Mouse (Mus musculus): Measurements from ENCODE around the gene Tbpl2. TPM values are rescaled to one million over a fixed set of nuclear protein-coding genes. Genes with fewer than 3 reads are reported as not detected.

Gene Tbpl2
- polyA plus RNA-seq, 1 experiment from 2014 or later: not detected

GRCm38 (mm10) chr2:24047551-24048479 lies 48.6 kb downstream of the Tbpl2 start:
- no peaks in the 10 kb centered on the region for H3K9me3 ChIP-seq (replicated peaks; ENCODE audit: control insufficient read depth, low read length)
- ATAC-seq (replicated peaks; ENCODE audit: insufficient number of reproducible peaks, low FRiP score, low TSS enrichment, low read depth): 0 out of 2 replicates have a peak, but pooled peaks have one; percentile 48
- no peak for DNase-seq (ENCODE audit: low spot score)
- no peaks in the 10 kb centered on the region for H3K27me3 ChIP-seq (ENCODE audit: control insufficient read depth, insufficient read depth, low read length)
- no peaks in the 10 kb centered on the region for H3K4me1 ChIP-seq (ENCODE audit: control insufficient read depth, insufficient read depth, low read length)
- H3K27ac ChIP-seq (replicated peaks; ENCODE audit: low read depth, low read length): no peak overlapping the region
- peak overlapping the region; percentile 32; the same call in 1 of the 2 replicates for H3K9ac ChIP-seq (replicated peaks; ENCODE audit: low read length)
- WGBS: 55% methylated on average over 6 of the region's 6 CpGs
- peak overlapping the region; percentile 44 for H3K4me2 ChIP-seq (ENCODE audit: low read depth, low read length)
- no peaks in the 10 kb centered on the region for H3K36me3 ChIP-seq (replicated peaks; ENCODE audit: control insufficient read depth, insufficient read depth, low read depth, low read length)
- no peak overlapping the region; the same call in 1 of the 2 replicates for H3K4me3 ChIP-seq (ENCODE audit: low read depth, low read length)

DNA sequence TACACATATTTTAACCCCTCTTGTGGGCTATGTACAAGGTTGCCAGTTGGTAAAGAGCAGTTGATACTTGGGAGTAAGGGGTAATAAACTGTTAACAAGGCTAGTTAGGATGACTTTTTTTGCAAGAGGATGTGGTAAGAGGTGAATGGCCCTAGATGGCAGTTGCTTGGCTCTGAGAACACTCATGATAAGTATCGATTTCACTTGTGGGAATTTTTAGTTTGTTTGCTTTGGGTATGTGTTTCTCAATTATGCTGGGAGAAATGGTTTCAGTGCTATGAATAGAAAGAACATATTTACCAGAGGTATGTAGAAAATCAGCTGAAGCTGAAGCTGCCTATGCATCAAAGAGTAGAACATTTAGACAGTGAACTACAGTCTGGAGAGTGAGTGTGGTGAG lies 53.5 kb downstream of the Tbpl2 start:
- DNase-seq (ENCODE audit: low spot score) (no peak), ATAC-seq (replicated peaks; ENCODE audit: insufficient number of reproducible peaks, low FRiP score, low TSS enrichment, low read depth) (no peak)
- Histone ChIP-seq H3K4me1 (ENCODE audit: control insufficient read depth, insufficient read depth, low read length) (no peaks in the 10 kb centered on the region), H3K9me3 (replicated peaks; ENCODE audit: control insufficient read depth, low read length) (no peaks in the 10 kb centered on the region), H3K27me3 (ENCODE audit: control insufficient read depth, insufficient read depth, low read length) (no peaks in the 10 kb centered on the region), H3K36me3 (replicated peaks; ENCODE audit: control insufficient read depth, insufficient read depth, low read depth, low read length) (no peaks in the 10 kb centered on the region), H3K4me3 (ENCODE audit: low read depth, low read length) (no peak overlapping the region), H3K27ac (replicated peaks; ENCODE audit: low read depth, low read length) (no peak overlapping the region), H3K9ac (replicated peaks; ENCODE audit: low read length) (no peak overlapping the region), H3K4me2 (ENCODE audit: low read depth, low read length) (no peak overlapping the region)
- WGBS: 93% methylated on average over 1 of the region's 1 CpGs

- Histone ChIP-seq H3K27me3 (ENCODE audit: control insufficient read depth, insufficient read depth, low read length) (no peaks in the 10 kb centered on the region), H3K27ac (replicated peaks; ENCODE audit: low read depth, low read length) (no peak overlapping the region), H3K36me3 (replicated peaks; ENCODE audit: control insufficient read depth, insufficient read depth, low read depth, low read length) (no peaks in the 10 kb centered on the region), H3K4me3 (ENCODE audit: low read depth, low read length) (no peak overlapping the region), H3K4me1 (ENCODE audit: control insufficient read depth, insufficient read depth, low read length) (no peaks in the 10 kb centered on the region), H3K9ac (replicated peaks; ENCODE audit: low read length) (no peak overlapping the region), H3K4me2 (ENCODE audit: low read depth, low read length) (no peak overlapping the region), H3K9me3 (replicated peaks; ENCODE audit: control insufficient read depth, low read length) (no peaks in the 10 kb centered on the region)
- 87% methylated on average over 1 of the region's 1 CpGs for WGBS
- ATAC-seq (replicated peaks; ENCODE audit: insufficient number of reproducible peaks, low FRiP score, low TSS enrichment, low read depth) (no peak), DNase-seq (ENCODE audit: low spot score) (no peak)
Measured at GRCm38 (mm10) chr2:24040531-24040930, 55.9 kb downstream of the Tbpl2 start.

Other genes with a start within 250 kb of the Tbpl2 start
- gene Hnmt, start 47.2 kb downstream of the Tbpl2 start, polyA plus RNA-seq (2014; fragmentation: Nextera tagmentation; extraction: Ambion mirVana): 2.1 and 2.3 TPM in 2 replicates
- gene Il1f8, start 56.6 kb upstream of the Tbpl2 start, polyA plus RNA-seq (2014; fragmentation: Nextera tagmentation; extraction: Ambion mirVana): not detected in 2 replicates
- gene Il1f9, start 89.9 kb upstream of the Tbpl2 start, polyA plus RNA-seq (2014; fragmentation: Nextera tagmentation; extraction: Ambion mirVana): not detected in 2 replicates
- gene Il1f6, start 118.8 kb upstream of the Tbpl2 start, polyA plus RNA-seq (2014; fragmentation: Nextera tagmentation; extraction: Ambion mirVana): not detected in 2 replicates
- 0.20 TPM in 1 of 2 replicates, not detected in the other for gene Il1f5, start 180.4 kb upstream of the Tbpl2 start, polyA plus RNA-seq (2014; fragmentation: Nextera tagmentation; extraction: Ambion mirVana)
- not detected in 2 replicates for gene Il1f10, start 194.6 kb upstream of the Tbpl2 start, polyA plus RNA-seq (2014; fragmentation: Nextera tagmentation; extraction: Ambion mirVana)
- gene Il1rn, start 240.3 kb upstream of the Tbpl2 start, polyA plus RNA-seq (2014; fragmentation: Nextera tagmentation; extraction: Ambion mirVana): not detected in 2 replicates

All from embryonic facial prominence, embryonic 11.5 days (tissue).